Mouse (Mus musculus) intestine, embryonic 16.5 days (tissue): ENCODE results near the gene Pakap. TPM values are rescaled to one million over a fixed set of nuclear protein-coding genes. Genes with fewer than 3 reads are reported as not detected.

ENCODE experiments used
- ATAC-seq: fragments of 200-750 bp; cut with Nextera tagmentation; 2 replicates; pipeline ENCODE4 v1.8.0; 2017; ENCODE audit warnings: moderate TSS enrichment, moderate library complexity
- H3K27ac ChIP-seq: fragments of 300-500 bp; sonication (generic); 2 replicates; pipeline ENCODE4 v1.5.1; 2014; ENCODE audit warnings: mild to moderate bottlenecking, low read length
- H3K27me3 ChIP-seq: fragments of 300-500 bp; sonication (generic); replicated peaks from 2 replicates; pipeline ENCODE4 v1.6.1; 2014; ENCODE audit warnings: low read length, control low read depth, mixed read lengths; ENCODE audit not compliant: control insufficient read depth, insufficient read depth
- H3K36me3 ChIP-seq: fragments of 300-500 bp; sonication (generic); 2 replicates; pipeline ENCODE4 v1.6.1; 2014; ENCODE audit warnings: low read length, control low read depth; ENCODE audit not compliant: control insufficient read depth, insufficient read depth
- H3K4me1 ChIP-seq: fragments of 300-500 bp; sonication (generic); 2 replicates; pipeline ENCODE4 v1.6.1; 2014; ENCODE audit warnings: low read length, control low read depth, mixed read lengths; ENCODE audit not compliant: control insufficient read depth, insufficient read depth
- H3K4me2 ChIP-seq: fragments of 300-500 bp; sonication (generic); 2 replicates; pipeline ENCODE4 v1.6.1; 2014; ENCODE audit warnings: low read depth, low read length, control low read depth
- H3K4me3 ChIP-seq: fragments of 300-500 bp; sonication (generic); 2 replicates; pipeline ENCODE4 v1.5.1; 2014; ENCODE audit warnings: mild to moderate bottlenecking, low read length
- H3K9ac ChIP-seq: fragments of 300-500 bp; sonication (generic); 2 replicates; pipeline ENCODE4 v1.6.1; 2014; ENCODE audit warnings: low read depth, low read length
- H3K9me3 ChIP-seq: fragments of 300-500 bp; sonication (generic); 2 replicates; pipeline ENCODE4 v1.6.1; 2016; ENCODE audit warnings: low read length, control low read depth; ENCODE audit not compliant: control insufficient read depth
- WGBS: fragments of 180-500 bp; shearing (Covaris S2); extraction: QIAGEN DNeasy Blood & Tissue Kit; methylation state at CpG from one replicate; pipeline ENCODE4 v1.1.7; 2014; 5-methylcytosine and 5-hydroxymethylcytosine counted together
- polyA plus RNA-seq: library from polyadenylated mRNA; unstranded; fragments of >200 nt; fragmentation: Nextera tagmentation; extraction: Ambion mirVana; gene quantifications from 2 replicates; pipeline ENCODE4 v1.2.1, GENCODE M21; 2015

Pakap gene
- polyA plus RNA-seq, 1 experiment from 2014 or later = 22.0 TPM

- H3K4me1 ChIP-seq = no peaks in the 10 kb centered on the region
- H3K9me3 ChIP-seq = no peaks in the 10 kb centered on the region
- no peak overlapping the region for H3K4me3 ChIP-seq
- H3K4me2 ChIP-seq = no peak overlapping the region
- H3K36me3 ChIP-seq = no peaks in the 10 kb centered on the region
- no peak overlapping the region for H3K9ac ChIP-seq
- no peak overlapping the region for H3K27ac ChIP-seq
- ATAC-seq = no peak
- 83% methylated on average over 11 of the region's 11 CpGs for WGBS
- no peaks in the 10 kb centered on the region for H3K27me3 ChIP-seq
These were observed 115.0 kb downstream of the Pakap start for GRCm38 (mm10) chr4:57682944-57683343.

GRCm38 (mm10) chr4:57684676-57685215 is 116.8 kb downstream of the Pakap start:
- Histone ChIP-seq H3K9me3 (no peaks in the 10 kb centered on the region), H3K36me3 (no peaks in the 10 kb centered on the region), H3K4me3 (no peak overlapping the region), H3K4me1 (no peaks in the 10 kb centered on the region), H3K27me3 (no peaks in the 10 kb centered on the region), H3K4me2 (no peak overlapping the region), H3K9ac (no peak overlapping the region), H3K27ac (no peak overlapping the region)
- ATAC-seq = no peak
- WGBS = 66% methylated on average over 12 of the region's 12 CpGs

- Histone ChIP-seq H3K36me3 (no peaks in the 10 kb centered on the region), H3K9ac (no peak overlapping the region), H3K9me3 (no peaks in the 10 kb centered on the region), H3K4me1 (no peaks in the 10 kb centered on the region), H3K27ac (no peak overlapping the region), H3K27me3 (no peaks in the 10 kb centered on the region), H3K4me3 (no peak overlapping the region), H3K4me2 (no peak overlapping the region)
- WGBS = 59% methylated on average over 3 of the region's 3 CpGs
- no peak for ATAC-seq
These were observed 118.8 kb downstream of the Pakap start for GRCm38 (mm10) chr4:57686736-57687135.

GRCm38 (mm10) chr4:57687583-57687982 is 119.6 kb downstream of the Pakap start:
- Histone ChIP-seq H3K36me3 (no peaks in the 10 kb centered on the region), H3K4me1 (no peaks in the 10 kb centered on the region), H3K27me3 (no peaks in the 10 kb centered on the region), H3K4me2 (no peak overlapping the region), H3K4me3 (no peak overlapping the region), H3K9me3 (no peaks in the 10 kb centered on the region), H3K9ac (no peak overlapping the region), H3K27ac (no peak overlapping the region)
- no peak for ATAC-seq
- 78% methylated on average over 3 of the region's 3 CpGs for WGBS

- H3K4me3 ChIP-seq = no peak overlapping the region
- WGBS = 62% methylated on average over 9 of the region's 9 CpGs
- no peaks in the 10 kb centered on the region for H3K4me1 ChIP-seq
- H3K9me3 ChIP-seq = no peaks in the 10 kb centered on the region
- no peak for ATAC-seq
- H3K27ac ChIP-seq = no peak overlapping the region
- no peaks in the 10 kb centered on the region for H3K27me3 ChIP-seq
- H3K9ac ChIP-seq = no peak overlapping the region
- no peak overlapping the region for H3K4me2 ChIP-seq
- H3K36me3 ChIP-seq = no peaks in the 10 kb centered on the region
These were observed 120.2 kb downstream of the Pakap start for GRCm38 (mm10) chr4:57688131-57688530.

- 77% methylated on average over 6 of the region's 6 CpGs for WGBS
- H3K27ac ChIP-seq = no peak overlapping the region
- H3K27me3 ChIP-seq = no peaks in the 10 kb centered on the region
- H3K9ac ChIP-seq = no peak overlapping the region
- no peaks in the 10 kb centered on the region for H3K4me1 ChIP-seq
- no peaks in the 10 kb centered on the region for H3K9me3 ChIP-seq
- no peak for ATAC-seq
- H3K4me2 ChIP-seq = no peak overlapping the region
- no peaks in the 10 kb centered on the region for H3K36me3 ChIP-seq
- no peak overlapping the region for H3K4me3 ChIP-seq
These were observed 122.0 kb downstream of the Pakap start for GRCm38 (mm10) chr4:57690001-57690400.

GRCm38 (mm10) chr4:57690805-57691204 is 122.8 kb downstream of the Pakap start:
- Histone ChIP-seq H3K27me3 (no peaks in the 10 kb centered on the region), H3K9me3 (no peaks in the 10 kb centered on the region), H3K9ac (no peak overlapping the region), H3K27ac (no peak overlapping the region), H3K4me1 (no peaks in the 10 kb centered on the region), H3K4me2 (no peak overlapping the region), H3K36me3 (no peaks in the 10 kb centered on the region), H3K4me3 (no peak overlapping the region)
- 47% methylated on average over 1 of the region's 1 CpGs for WGBS
- ATAC-seq = no peak

GRCm38 (mm10) chr4:57694356-57695136 is 126.6 kb downstream of the Pakap start:
- no peaks in the 10 kb centered on the region for H3K36me3 ChIP-seq
- 83% methylated on average over 5 of the region's 5 CpGs for WGBS
- ATAC-seq = no peak

GRCm38 (mm10) chr4:57696955-57697354 is 129.0 kb downstream of the Pakap start:
- Histone ChIP-seq H3K9me3 (no peaks in the 10 kb centered on the region), H3K4me1 (no peaks in the 10 kb centered on the region), H3K27me3 (no peaks in the 10 kb centered on the region), H3K9ac (no peak overlapping the region), H3K36me3 (no peaks in the 10 kb centered on the region), H3K4me2 (no peak overlapping the region), H3K27ac (no peak overlapping the region), H3K4me3 (no peak overlapping the region)
- ATAC-seq = no peak
- 97% methylated on average over 11 of the region's 11 CpGs for WGBS

More at GRCm38 (mm10) chr4:57694356-57695136, 126.6 kb downstream of the Pakap start:
- H3K4me3 ChIP-seq = no peak overlapping the region
- H3K9me3 ChIP-seq = no peaks in the 10 kb centered on the region
- H3K4me2 ChIP-seq = no peak overlapping the region
- H3K9ac ChIP-seq = no peak overlapping the region
- no peak overlapping the region for H3K27ac ChIP-seq
- no peaks in the 10 kb centered on the region for H3K4me1 ChIP-seq
- no peaks in the 10 kb centered on the region for H3K27me3 ChIP-seq
